Mouse (Mus musculus) midbrain, postnatal 0 days (tissue): ENCODE results near the gene Kcnn1. TPM values are rescaled to one million over a fixed set of nuclear protein-coding genes. Genes with fewer than 3 reads are reported as not detected.
"Not testable (repeated sequence)": the region's sequence is repeated elsewhere in the genome, so short reads cannot be mapped to it uniquely, and the experiment has no call there.

Experiments used
- ATAC-seq: fragments of 200-750 bp; cut with Nextera tagmentation; 2 replicates; pipeline ENCODE4 v1.8.0; 2017; ENCODE audit warnings: moderate number of reproducible peaks, mild to moderate bottlenecking, moderate TSS enrichment, moderate library complexity; ENCODE audit not compliant: low FRiP score
- DNase-seq: peaks from one replicate; pipeline ENCODE4 v3.0.0-alpha.2; 2015; ENCODE audit warnings: low spot score
- H3K27ac ChIP-seq: fragments of 300-500 bp; sonication (generic); 2 replicates; pipeline ENCODE4 v1.5.1; 2014; ENCODE audit warnings: low read depth, mild to moderate bottlenecking, low read length, mixed read lengths
- H3K27me3 ChIP-seq: fragments of 300-500 bp; sonication (generic); 2 replicates; pipeline ENCODE4 v1.6.1; 2014; ENCODE audit warnings: low read length, control low read depth, mixed read lengths; ENCODE audit not compliant: insufficient read depth
- H3K36me3 ChIP-seq: fragments of 300-500 bp; sonication (generic); 2 replicates; pipeline ENCODE4 v1.6.1; 2014; ENCODE audit warnings: low read length, control low read depth, mixed read lengths; ENCODE audit not compliant: insufficient read depth
- H3K4me1 ChIP-seq: fragments of 300-500 bp; sonication (generic); 2 replicates; pipeline ENCODE4 v1.6.1; 2014; ENCODE audit warnings: mild to moderate bottlenecking, control low read depth, antibody characterized with exemption, low read length, mixed read lengths; ENCODE audit not compliant: insufficient read depth
- H3K4me2 ChIP-seq: fragments of 300-500 bp; sonication (generic); 2 replicates; pipeline ENCODE4 v1.6.1; 2014; ENCODE audit warnings: low read depth, mild to moderate bottlenecking, low read length, mixed read lengths; ENCODE audit not compliant: poor library complexity, severe bottlenecking
- H3K4me3 ChIP-seq: fragments of 300-500 bp; sonication (generic); 2 replicates; pipeline ENCODE4 v1.5.1; 2014; ENCODE audit warnings: low read depth, mild to moderate bottlenecking, low read length, moderate library complexity
- H3K9ac ChIP-seq: fragments of 300-500 bp; sonication (generic); replicated peaks from 2 replicates; pipeline ENCODE4 v1.6.1; 2014; ENCODE audit warnings: mild to moderate bottlenecking, low read length, moderate library complexity, mixed read lengths; ENCODE audit not compliant: poor library complexity, severe bottlenecking
- H3K9me3 ChIP-seq: fragments of 300-500 bp; sonication (generic); 2 replicates; pipeline ENCODE4 v1.6.1; 2016; ENCODE audit warnings: low read length, control low read depth
- CTCF ChIP-seq: IDR thresholded peaks from 2 replicates; pipeline ENCODE4 v1.5.1; 2016; ENCODE audit warnings: antibody characterized with exemption, mild to moderate bottlenecking
- WGBS: fragments of 180-500 bp; shearing (Covaris S2); extraction: QIAGEN DNeasy Blood & Tissue Kit; methylation state at CpG from one replicate; pipeline ENCODE4 v1.1.7; 2014; 5-methylcytosine and 5-hydroxymethylcytosine counted together
- polyA plus RNA-seq: library from polyadenylated mRNA; unstranded; fragments of >200 nt; fragmentation: Nextera tagmentation; extraction: Ambion mirVana; gene quantifications from 2 replicates; pipeline ENCODE4 v1.2.1, GENCODE M21; 2015
- total RNA-seq: library from RNA; depleted of rRNA; stranded (reverse); fragments of >200 nt; gene quantifications from 2 replicates; pipeline ENCODE4 v1.2.3, GENCODE M21; 2014

Gene Kcnn1
- total and polyA plus RNA-seq, 2 experiments from 2014 or later, result 10.0 to 32.8 TPM

DNA sequence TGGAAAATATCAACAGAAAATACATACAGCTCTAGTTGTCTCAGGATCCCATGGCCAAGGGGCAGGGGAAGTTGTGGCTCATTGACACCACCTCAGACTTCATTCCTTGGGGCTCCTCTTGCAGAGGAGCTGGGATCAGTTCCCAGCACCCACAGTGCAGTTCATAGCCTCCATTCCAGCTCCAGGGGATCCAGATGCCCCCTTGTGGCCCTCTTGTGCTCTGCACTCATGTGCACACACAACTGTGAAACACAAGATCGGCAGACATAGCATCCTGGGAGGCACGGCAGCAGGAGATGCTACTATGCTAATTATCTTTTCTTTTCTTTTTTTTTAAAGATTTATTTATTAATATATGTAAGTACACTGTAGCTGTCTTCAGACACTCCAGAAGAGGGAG is 36.0 kb downstream of the Kcnn1 start:
- no peak overlapping the region for H3K9ac ChIP-seq
- H3K36me3 ChIP-seq, result no peaks in the 10 kb centered on the region
- no peak for DNase-seq
- peak; percentile 29; the same call in 1 of the 2 replicates for TF ChIP-seq CTCF
- H3K27me3 ChIP-seq, result no peaks in the 10 kb centered on the region
- H3K4me2 ChIP-seq, result no peak overlapping the region
- WGBS, result 96% methylated on average over 2 of the region's 2 CpGs
- no peak overlapping the region for H3K4me3 ChIP-seq
- H3K9me3 ChIP-seq, result no peaks in the 10 kb centered on the region
- no peaks in the 10 kb centered on the region for H3K4me1 ChIP-seq
- ATAC-seq, result no peak
- no peak overlapping the region for H3K27ac ChIP-seq

- Histone ChIP-seq H3K27ac (no peak overlapping the region), H3K9me3 (no peaks in the 10 kb centered on the region), H3K36me3 (no peaks in the 10 kb centered on the region), H3K4me2 (no peak overlapping the region), H3K4me1 (no peaks in the 10 kb centered on the region), H3K4me3 (no peak overlapping the region), H3K27me3 (0 out of 2 replicates have a peak, but pooled peaks cover 3% of the 10 kb centered on the region), H3K9ac (no peak overlapping the region)
- no peak for DNase-seq
- WGBS, result 86% methylated on average over 8 of the region's 8 CpGs
- no peak for TF ChIP-seq CTCF
- ATAC-seq, result no peak
Observed at GRCm38 (mm10) chr8:70825816-70826215, 37.2 kb downstream of the Kcnn1 start.

DNA sequence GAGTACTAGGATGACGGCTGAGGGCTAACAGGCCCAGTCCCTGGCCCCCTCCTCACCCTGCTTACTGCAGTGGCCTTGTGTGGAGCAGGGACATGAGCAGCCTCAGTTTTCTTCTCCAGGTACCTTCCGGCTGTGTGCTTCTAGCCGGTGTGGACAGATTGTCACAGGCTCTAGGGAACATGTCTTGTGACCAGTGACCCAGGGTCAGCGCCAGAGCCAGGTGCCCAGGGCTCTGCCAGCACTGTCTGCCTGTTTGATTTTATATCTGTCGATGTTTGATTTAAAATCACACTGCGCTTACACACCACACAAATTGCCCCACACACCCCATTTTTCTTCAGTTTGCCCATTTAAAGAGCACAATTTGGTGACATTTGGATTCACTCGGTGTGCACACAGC is 39.3 kb downstream of the Kcnn1 start:
- no peak overlapping the region for H3K27ac ChIP-seq
- H3K9me3 ChIP-seq, result 0 out of 2 replicates have a peak, but pooled peaks cover 2% of the 10 kb centered on the region
- H3K27me3 ChIP-seq, result peaks cover 18% of the 10 kb centered on the region
- ATAC-seq, result no peak
- 87% methylated on average over 7 of the region's 7 CpGs for WGBS
- no peaks in the 10 kb centered on the region for H3K36me3 ChIP-seq
- H3K4me1 ChIP-seq, result no peaks in the 10 kb centered on the region
- DNase-seq, result no peak
- no peak overlapping the region for H3K4me2 ChIP-seq
- no peak overlapping the region for H3K4me3 ChIP-seq
- no peak overlapping the region for H3K9ac ChIP-seq
- no peak for TF ChIP-seq CTCF

DNA sequence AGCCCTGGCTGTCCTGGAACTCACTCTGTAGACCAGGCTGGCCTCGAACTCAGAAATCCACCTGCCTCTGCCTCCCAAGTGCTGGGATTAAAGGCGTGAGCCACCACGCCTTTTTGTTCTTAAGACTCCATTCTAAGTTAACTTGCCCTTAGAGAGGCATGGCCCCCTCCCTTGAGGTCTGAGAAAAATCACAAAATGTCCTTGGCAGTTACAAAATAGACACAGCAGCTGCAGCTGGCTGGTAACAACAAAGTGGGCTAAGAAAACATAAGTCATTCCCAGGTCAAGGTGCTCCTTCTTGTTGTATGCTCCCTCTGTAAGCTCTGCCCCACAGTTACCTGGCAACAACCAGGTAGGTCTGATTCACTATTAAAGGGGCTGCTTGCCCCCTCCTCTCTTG is 40.5 kb downstream of the Kcnn1 start:
- WGBS, result 78% methylated on average over 3 of the region's 3 CpGs
- not testable (repeated sequence) for H3K9ac ChIP-seq

GRCm38 (mm10) chr8:70821992-70822391 is 41.1 kb downstream of the Kcnn1 start:
- DNase-seq (no peak), ATAC-seq (no peak)
- H3K4me3 ChIP-seq, result no peak overlapping the region
- 48% methylated on average over 11 of the region's 11 CpGs for WGBS
- H3K27me3 ChIP-seq, result peaks cover 18% of the 10 kb centered on the region
- H3K4me1 ChIP-seq, result no peaks in the 10 kb centered on the region
- no peak for TF ChIP-seq CTCF
- H3K9me3 ChIP-seq, result 0 out of 2 replicates have a peak, but pooled peaks cover 2% of the 10 kb centered on the region
- no peaks in the 10 kb centered on the region for H3K36me3 ChIP-seq
- no peak overlapping the region for H3K27ac ChIP-seq
- H3K4me2 ChIP-seq, result no peak overlapping the region
- H3K9ac ChIP-seq, result no peak overlapping the region

More for the DNA sequence above, 40.5 kb downstream of the Kcnn1 start:
- H3K36me3 ChIP-seq, H3K9me3 ChIP-seq, ATAC-seq, H3K4me1 ChIP-seq, H3K4me2 ChIP-seq, H3K27ac ChIP-seq, DNase-seq, H3K4me3 ChIP-seq: not testable (repeated sequence)
- peaks cover 18% of the 10 kb centered on the region for H3K27me3 ChIP-seq

DNA sequence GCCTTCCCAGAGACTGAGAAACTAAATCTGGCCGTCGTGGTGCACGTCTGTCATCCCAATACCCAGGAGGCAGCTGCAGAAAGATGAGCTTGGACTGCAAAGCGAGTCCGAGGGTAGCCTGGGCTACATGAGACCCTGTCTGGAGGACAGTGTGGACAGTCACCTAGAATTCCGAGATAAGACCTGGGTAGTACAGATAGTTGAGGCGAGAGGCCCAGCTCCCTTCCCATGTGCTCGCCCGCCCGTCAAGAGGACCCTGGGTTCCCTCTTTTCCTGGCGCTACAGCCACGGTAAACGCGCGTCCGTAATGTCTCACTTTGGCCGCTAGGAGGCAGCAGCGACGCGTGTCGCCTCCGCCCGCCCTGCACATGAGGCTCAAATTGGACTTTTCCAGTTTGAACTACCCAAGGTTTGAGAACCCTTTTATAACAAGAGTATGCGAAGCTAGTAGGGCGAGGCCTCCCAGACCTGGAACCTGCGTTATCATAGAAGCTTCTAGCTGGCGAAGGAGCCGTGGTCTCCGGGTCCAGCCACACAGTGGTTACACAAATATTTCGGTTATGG is 41.6 kb downstream of the Kcnn1 start:
- DNase-seq (peak; percentile 53), ATAC-seq (no peak)
- H3K36me3 ChIP-seq, result no peaks in the 10 kb centered on the region
- WGBS, result 18% methylated on average over 30 of the region's 30 CpGs
- no peaks in the 10 kb centered on the region for H3K4me1 ChIP-seq
- H3K4me2 ChIP-seq, result no peak overlapping the region
- H3K27ac ChIP-seq, result no peak overlapping the region
- H3K27me3 ChIP-seq, result peaks cover 20% of the 10 kb centered on the region
- H3K9me3 ChIP-seq, result 0 out of 2 replicates have a peak, but pooled peaks cover 2% of the 10 kb centered on the region
- no peak overlapping the region for H3K4me3 ChIP-seq
- TF ChIP-seq CTCF, result peak; percentile 87
- no peak overlapping the region for H3K9ac ChIP-seq
